Mouse (Mus musculus) CD4-positive helper T cell, adult 2 months (primary cell): ENCODE measurements around the gene Cdrt4.

Source experiments
- DNase-seq: peaks from one replicate; pipeline ENCODE4 v3.0.0-alpha.2; 2012; ENCODE audit warnings: low read depth, missing footprints, low spot score

The Cdrt4 gene

DNA sequence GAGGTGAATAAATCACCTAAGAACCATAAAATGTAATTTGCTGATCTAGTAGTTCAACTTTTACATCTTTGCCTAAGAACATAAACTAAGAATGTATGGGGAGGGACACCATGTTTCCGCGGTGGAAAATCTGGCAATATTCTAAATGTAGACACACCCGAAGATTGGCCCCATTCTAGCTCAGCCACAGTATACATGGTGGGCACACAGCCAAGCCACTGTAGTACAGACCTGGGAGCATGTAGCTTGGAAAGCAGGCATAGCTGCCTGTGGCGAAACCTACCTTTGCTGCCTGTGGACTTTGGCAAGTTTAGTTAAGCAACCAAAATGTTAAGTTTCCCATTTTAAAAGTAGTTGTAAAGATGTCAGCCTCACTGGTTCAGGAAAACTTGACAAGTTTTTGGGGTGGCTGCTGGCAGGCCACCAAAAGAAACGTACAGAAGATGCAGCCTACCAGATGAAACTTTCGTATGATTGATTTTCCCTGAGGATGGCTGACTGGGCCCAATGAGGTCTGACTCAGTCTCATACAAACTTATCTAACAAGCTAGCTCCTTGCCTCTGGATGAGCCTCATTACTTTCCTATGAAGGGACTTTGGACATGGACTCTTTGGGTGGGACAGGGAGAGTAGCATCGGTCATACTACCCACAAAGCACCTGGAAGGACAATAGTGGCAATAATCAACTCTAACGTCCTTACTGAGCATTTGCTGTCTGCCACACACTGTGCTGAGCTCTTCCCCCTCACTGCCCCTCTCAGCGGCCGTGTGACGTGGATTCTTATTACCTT lies 84.6 kb downstream of the Cdrt4 start:
- DNase-seq = no peak

DNA sequence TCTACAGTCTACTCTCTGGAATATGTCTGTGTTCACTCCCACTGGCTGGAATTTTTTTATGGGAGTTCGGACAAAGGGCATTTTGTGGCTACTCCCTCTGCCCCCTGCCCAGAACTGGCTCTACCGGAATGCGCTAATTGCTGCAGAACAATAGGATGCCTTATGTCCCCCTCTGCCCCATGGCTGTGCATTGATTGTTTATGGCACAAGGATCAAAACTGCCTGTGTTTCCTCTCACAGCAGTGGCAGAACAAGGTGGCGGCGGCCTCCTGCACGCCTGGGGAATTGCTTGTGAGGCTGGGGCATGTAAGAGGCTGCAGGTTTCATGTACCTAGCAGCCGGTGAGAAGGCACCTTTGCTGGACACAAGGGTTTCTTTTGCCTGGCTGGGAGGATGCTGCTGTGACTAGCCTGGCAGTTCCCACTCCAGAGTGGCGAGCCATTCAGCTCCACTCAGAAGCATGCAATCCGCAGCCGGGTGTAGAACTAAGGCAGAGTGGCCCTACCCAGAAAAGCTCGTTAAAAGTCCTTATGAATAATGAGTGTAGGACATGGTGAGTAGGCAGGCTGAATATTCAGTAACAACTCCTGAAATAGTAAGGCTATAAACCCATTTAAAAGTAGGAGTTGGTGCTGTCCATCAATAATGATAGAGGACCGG lies 89.1 kb downstream of the Cdrt4 start:
- no peak for DNase-seq
